Mouse (Mus musculus) lung, adult 10 weeks (tissue): ENCODE data around the gene Gm15085. TPM values are rescaled to one million over a fixed set of nuclear protein-coding genes. Genes with fewer than 3 reads are reported as not detected.

Source experiments
- polyA plus RNA-seq: library from polyadenylated mRNA; stranded (reverse); fragments of 350-450 nt; fragmentation: Illumina TruSeq; extraction: RNeasy Lipid Tissue Mini Kit (QIAGEN cat#74804); gene quantifications from one replicate; pipeline ENCODE4 v1.2.3, GENCODE M21; 2014; ENCODE audit warnings: low read depth, low replicate concordance; ENCODE audit not compliant: insufficient read depth

Gm15085 gene
- not detected for polyA plus RNA-seq

GRCm38 (mm10) chrX:149447317-149447716 lies at the start of gene Gm15085:
Gm15085 (plus strand) TSS chrX:149447617.

Other genes with a start within 250 kb of the Gm15085 start
- gene Gm15093, start 175.2 kb upstream of the Gm15085 start, polyA plus RNA-seq: not detected
- not detected for gene Gm10439, start 147.0 kb downstream of the Gm15085 start, polyA plus RNA-seq